Mouse (Mus musculus) embryonic facial prominence, embryonic 14.5 days (tissue): Measurements from ENCODE around the gene Prkab1. TPM values are rescaled to one million over a fixed set of nuclear protein-coding genes. Genes with fewer than 3 reads are reported as not detected.
A peak's percentile ranks its signal among the peaks of the same experiment; 100 is the strongest.

Experiments
- ATAC-seq: fragments of 200-750 bp; cut with Nextera tagmentation; 2 replicates; pipeline ENCODE4 v1.8.0; 2017; ENCODE audit warnings: low read depth, moderate number of reproducible peaks, moderate TSS enrichment
- DNase-seq: peaks from one replicate; pipeline ENCODE4 v3.0.0-alpha.2; 2015; ENCODE audit warnings: low spot score
- H3K27ac ChIP-seq: fragments of 300-500 bp; sonication (generic); replicated peaks from 2 replicates; pipeline ENCODE4 v1.5.1; 2014; ENCODE audit warnings: low read depth, mild to moderate bottlenecking, low read length, moderate library complexity
- H3K27me3 ChIP-seq: fragments of 300-500 bp; sonication (generic); replicated peaks from 2 replicates; pipeline ENCODE4 v1.6.1; 2014; ENCODE audit warnings: low read length; ENCODE audit not compliant: control insufficient read depth, insufficient read depth
- H3K36me3 ChIP-seq: fragments of 300-500 bp; sonication (generic); 2 replicates; pipeline ENCODE4 v1.6.1; 2014; ENCODE audit warnings: low read length, mixed read lengths; ENCODE audit not compliant: control insufficient read depth, insufficient read depth
- H3K4me1 ChIP-seq: fragments of 300-500 bp; sonication (generic); 2 replicates; pipeline ENCODE4 v1.6.1; 2014; ENCODE audit warnings: antibody characterized with exemption, low read length; ENCODE audit not compliant: control insufficient read depth, insufficient read depth
- H3K4me2 ChIP-seq: fragments of 300-500 bp; sonication (generic); 2 replicates; pipeline ENCODE4 v1.6.1; 2014; ENCODE audit warnings: low read depth, mild to moderate bottlenecking, low read length, moderate library complexity, mixed read lengths
- H3K4me3 ChIP-seq: fragments of 300-500 bp; sonication (generic); 2 replicates; pipeline ENCODE4 v1.5.1; 2014; ENCODE audit warnings: low read depth, mild to moderate bottlenecking, low read length
- H3K9ac ChIP-seq: fragments of 300-500 bp; sonication (generic); 2 replicates; pipeline ENCODE4 v1.6.1; 2014; ENCODE audit warnings: low read depth, mild to moderate bottlenecking, low read length, moderate library complexity, mixed read lengths
- H3K9me3 ChIP-seq: fragments of 300-500 bp; sonication (generic); 2 replicates; pipeline ENCODE4 v1.6.1; 2016; ENCODE audit warnings: low read length; ENCODE audit not compliant: control insufficient read depth
- WGBS: fragments of 180-500 bp; shearing (Covaris S2); extraction: QIAGEN DNeasy Blood & Tissue Kit; methylation state at CpG from one replicate; pipeline ENCODE4 v1.1.7; 2014; 5-methylcytosine and 5-hydroxymethylcytosine counted together
- polyA plus RNA-seq: library from polyadenylated mRNA; unstranded; fragments of >200 nt; fragmentation: Nextera tagmentation; extraction: Ambion mirVana; gene quantifications from 2 replicates; pipeline ENCODE4 v1.2.1, GENCODE M21; 2014

Prkab1 gene
- polyA plus RNA-seq, 1 experiment from 2014 or later, result 49.9 TPM

DNA sequence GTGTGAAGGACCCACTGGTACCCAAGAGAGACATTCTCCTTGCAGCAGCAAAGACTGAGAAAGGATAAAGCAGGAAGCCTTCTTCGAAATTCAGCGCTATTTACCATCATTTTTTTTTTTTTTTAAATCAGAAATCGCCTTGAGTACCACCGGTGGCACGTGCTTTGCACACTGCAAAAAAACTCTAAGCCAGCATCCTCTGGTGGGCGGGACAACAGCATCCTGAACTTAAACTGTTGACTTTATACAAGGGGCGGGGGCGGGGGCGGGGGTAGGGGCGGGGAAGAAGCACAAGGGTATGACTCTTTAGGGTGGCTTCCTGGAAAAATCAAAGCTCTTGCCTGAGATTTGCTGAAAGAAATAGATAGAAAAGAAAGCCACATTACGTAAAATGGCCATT, 15.4 kb upstream of the Prkab1 start:
- Histone ChIP-seq H3K27ac (no peak overlapping the region), H3K9ac (no peak overlapping the region), H3K9me3 (no peaks in the 10 kb centered on the region), H3K36me3 (no peaks in the 10 kb centered on the region), H3K4me1 (no peaks in the 10 kb centered on the region), H3K4me3 (peak overlapping the region; percentile 11; the same call in 1 of the 2 replicates), H3K27me3 (no peaks in the 10 kb centered on the region), H3K4me2 (peak overlapping the region; percentile 39)
- DNase-seq (no peak), ATAC-seq (no peak)
- WGBS, result 25% methylated on average over 11 of the region's 11 CpGs

DNA sequence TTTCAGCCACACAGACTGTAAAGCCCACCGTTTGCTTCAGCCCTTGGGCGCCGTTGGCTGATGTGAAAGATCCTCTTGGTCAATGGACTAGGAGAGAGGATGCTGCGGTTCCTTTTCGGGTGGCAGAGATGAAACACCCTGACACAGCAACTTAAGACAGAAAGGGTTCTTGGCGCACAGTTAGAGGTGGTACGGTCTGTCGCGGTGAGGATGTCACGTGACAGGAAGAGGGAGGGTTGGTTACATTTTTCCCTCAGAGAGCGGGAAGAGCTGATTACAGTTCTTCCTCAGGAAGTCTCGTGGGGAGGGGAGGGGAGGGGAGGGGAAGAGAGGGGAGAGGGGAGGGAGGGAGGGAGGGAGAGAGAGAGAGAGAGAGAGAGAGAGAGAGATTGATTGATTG, 13.4 kb upstream of the Prkab1 start:
- no peak overlapping the region for H3K27ac ChIP-seq
- WGBS, result 48% methylated on average over 12 of the region's 12 CpGs
- ATAC-seq, result no peak

DNA sequence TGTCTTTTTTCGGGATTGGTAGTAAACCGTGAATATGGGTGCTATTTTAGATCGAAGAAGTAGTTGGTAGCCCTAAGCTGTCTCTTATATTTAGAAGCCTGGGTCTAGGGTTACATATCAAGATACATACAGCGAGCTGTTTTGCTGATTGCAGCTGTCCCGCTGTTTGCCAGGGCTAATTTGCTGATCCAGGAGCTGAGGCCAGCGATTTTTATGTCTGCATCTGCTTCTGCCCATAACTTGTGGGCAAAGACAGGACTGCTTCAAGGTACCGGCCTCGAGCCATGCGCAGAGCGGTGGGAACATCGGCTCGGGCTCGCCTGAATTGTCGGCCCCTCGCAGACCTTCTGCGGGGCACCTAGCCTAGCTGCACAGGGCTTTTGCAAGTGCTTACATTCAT, 12.2 kb upstream of the Prkab1 start:
- WGBS, result 64% methylated on average over 16 of the region's 16 CpGs
- no peaks in the 10 kb centered on the region for H3K36me3 ChIP-seq
- no peaks in the 10 kb centered on the region for H3K27me3 ChIP-seq
- no peak overlapping the region for H3K9ac ChIP-seq
- H3K9me3 ChIP-seq, result no peaks in the 10 kb centered on the region
- no peak overlapping the region for H3K27ac ChIP-seq
- H3K4me3 ChIP-seq, result no peak overlapping the region
- DNase-seq, result peak; percentile 78
- H3K4me2 ChIP-seq, result 0 out of 2 replicates have a peak overlapping the region, but pooled peaks have one; percentile 3
- peak; percentile 62; the same call in 1 of the 2 replicates for ATAC-seq
- H3K4me1 ChIP-seq, result no peaks in the 10 kb centered on the region

More for the DNA sequence above, 13.4 kb upstream of the Prkab1 start:
- no peak overlapping the region for H3K4me3 ChIP-seq
- no peak for DNase-seq
- no peak overlapping the region for H3K4me2 ChIP-seq
- no peaks in the 10 kb centered on the region for H3K27me3 ChIP-seq
- H3K9me3 ChIP-seq, result no peaks in the 10 kb centered on the region
- no peaks in the 10 kb centered on the region for H3K4me1 ChIP-seq
- no peak overlapping the region for H3K9ac ChIP-seq
- no peaks in the 10 kb centered on the region for H3K36me3 ChIP-seq

DNA sequence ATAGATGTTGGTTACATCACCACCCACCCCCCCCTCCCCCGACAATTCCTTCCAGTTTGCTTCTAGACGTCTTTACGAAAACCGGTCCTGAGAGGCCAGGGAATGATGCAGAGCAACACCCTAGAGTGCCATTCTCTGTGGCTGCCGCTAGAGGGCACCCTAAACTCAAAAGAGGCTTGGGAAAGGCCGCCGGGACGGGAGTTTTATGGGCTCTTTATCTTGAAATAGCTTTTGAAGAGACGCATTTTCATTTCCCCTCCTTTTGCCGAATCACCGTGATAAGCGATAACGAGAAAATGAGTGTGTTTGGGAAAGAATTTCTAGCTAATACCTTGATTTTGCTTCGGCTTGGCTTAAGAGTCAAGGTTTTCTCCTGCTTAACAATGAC, 6.9 kb upstream of the Prkab1 start:
- Histone ChIP-seq H3K9me3 (no peaks in the 10 kb centered on the region), H3K4me3 (no peak overlapping the region), H3K4me2 (peak overlapping the region; percentile 35; the same call in 1 of the 2 replicates), H3K36me3 (no peaks in the 10 kb centered on the region), H3K9ac (no peak overlapping the region), H3K27me3 (no peaks in the 10 kb centered on the region), H3K4me1 (no peaks in the 10 kb centered on the region), H3K27ac (no peak overlapping the region)
- 4% methylated on average over 14 of the region's 14 CpGs for WGBS
- ATAC-seq (no peak), DNase-seq (peak; percentile 83)

DNA sequence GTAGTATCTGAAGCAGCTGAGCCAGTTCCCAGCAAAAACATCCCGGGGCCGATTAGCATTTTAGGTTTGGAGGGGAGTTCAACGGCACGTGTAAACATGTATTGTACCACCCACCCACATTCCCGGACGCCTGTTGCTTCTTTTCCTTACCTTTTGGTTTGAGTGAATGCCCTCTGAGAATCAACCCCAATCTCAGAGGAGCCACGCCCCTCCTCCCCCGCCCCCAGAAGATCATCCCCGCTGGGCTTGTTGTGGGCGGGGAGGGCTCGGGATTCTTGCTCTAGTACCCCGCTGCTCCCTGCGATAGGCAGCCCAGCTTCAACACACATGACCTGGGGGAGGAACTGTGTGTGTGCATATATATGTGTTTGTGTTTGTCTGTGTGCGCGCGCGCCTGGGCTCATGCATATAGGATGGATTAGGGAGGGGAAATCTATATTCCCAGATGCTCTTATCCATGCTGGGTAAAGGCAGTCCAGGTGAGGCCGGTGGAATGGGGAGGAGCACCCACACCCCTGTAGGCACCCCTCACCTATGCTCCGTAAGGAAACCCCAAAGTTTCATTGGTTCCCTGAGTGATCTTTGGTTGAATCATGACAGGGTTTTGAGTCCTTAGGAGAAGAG, 6.4 kb upstream of the Prkab1 start:
- ATAC-seq (peak; percentile 32), DNase-seq (peak; percentile 20)
- 4% methylated on average over 19 of the region's 19 CpGs for WGBS
- Histone ChIP-seq H3K27ac (no peak overlapping the region), H3K4me2 (peak overlapping the region; percentile 35), H3K9me3 (no peaks in the 10 kb centered on the region), H3K4me3 (no peak overlapping the region), H3K36me3 (no peaks in the 10 kb centered on the region), H3K27me3 (no peaks in the 10 kb centered on the region), H3K4me1 (no peaks in the 10 kb centered on the region), H3K9ac (no peak overlapping the region)

DNA sequence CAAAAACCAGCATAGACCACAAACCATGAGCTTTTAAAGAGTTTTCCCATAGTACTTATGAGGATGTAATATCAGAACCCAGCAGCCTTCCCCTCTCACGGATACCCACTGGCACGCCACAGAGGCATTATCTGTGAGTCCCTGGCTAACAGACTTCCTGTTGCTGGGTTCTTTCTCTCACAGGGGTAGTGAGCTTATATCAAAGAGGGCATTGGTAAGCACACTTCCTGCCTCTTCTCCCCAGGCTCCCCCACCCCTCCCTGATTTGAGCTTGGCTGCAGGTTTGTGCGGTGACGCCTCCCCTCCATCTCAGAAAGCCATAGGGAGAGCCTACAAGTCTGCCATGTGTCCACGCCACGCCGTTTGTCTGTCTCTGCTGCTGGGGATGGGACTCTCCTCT, 4.8 kb upstream of the Prkab1 start:
- DNase-seq (no peak), ATAC-seq (no peak)
- no peaks in the 10 kb centered on the region for H3K9me3 ChIP-seq
- no peaks in the 10 kb centered on the region for H3K27me3 ChIP-seq
- H3K4me2 ChIP-seq, result no peak overlapping the region
- H3K4me3 ChIP-seq, result no peak overlapping the region
- no peak overlapping the region for H3K27ac ChIP-seq
- no peaks in the 10 kb centered on the region for H3K36me3 ChIP-seq
- H3K9ac ChIP-seq, result no peak overlapping the region
- WGBS, result 62% methylated on average over 7 of the region's 7 CpGs
- H3K4me1 ChIP-seq, result no peaks in the 10 kb centered on the region

DNA sequence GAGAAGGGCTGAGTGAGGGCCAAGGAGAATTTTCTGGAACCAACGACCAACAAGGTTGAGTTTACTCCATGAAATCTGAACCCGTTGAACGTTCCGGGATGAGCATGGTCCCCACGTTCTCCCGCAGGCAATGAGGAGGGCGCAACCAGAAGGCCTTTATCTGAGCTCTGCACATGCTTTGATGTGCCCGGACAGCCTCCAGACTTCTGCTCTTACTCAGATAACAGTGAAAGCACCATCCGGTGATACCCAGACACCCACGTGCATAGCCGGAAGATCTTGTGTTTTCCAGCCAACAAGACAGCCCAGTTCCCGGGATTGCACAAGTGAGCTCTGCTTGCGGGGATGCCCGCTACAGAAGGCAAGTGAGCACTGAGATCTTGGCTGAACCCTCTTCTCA, 2.3 kb upstream of the Prkab1 start:
- WGBS, result 87% methylated on average over 14 of the region's 14 CpGs

DNA sequence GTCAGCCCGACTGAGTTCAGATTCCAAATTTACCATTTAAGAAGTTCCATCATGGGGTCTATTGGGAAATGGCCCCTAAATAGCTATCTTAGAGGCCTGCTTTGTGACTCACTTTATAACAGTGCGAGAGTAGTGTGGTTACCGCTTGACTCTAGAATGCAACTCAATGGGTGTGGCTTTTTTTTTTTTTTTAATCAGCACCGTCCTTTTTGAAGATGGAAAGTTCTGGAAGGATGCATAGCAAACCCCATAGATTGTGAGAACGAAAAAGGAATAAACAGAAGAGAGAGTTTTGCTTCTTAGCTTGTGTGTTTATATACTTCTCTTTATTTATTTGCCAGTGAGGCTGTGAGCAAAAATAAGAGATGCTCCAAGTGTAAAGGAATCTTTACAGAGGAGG, 1.8 kb upstream of the Prkab1 start:
- Histone ChIP-seq H3K36me3 (peaks cover 12% of the 10 kb centered on the region), H3K9me3 (no peaks in the 10 kb centered on the region), H3K27me3 (no peaks in the 10 kb centered on the region), H3K27ac (no peak overlapping the region), H3K9ac (no peak overlapping the region), H3K4me3 (no peak overlapping the region), H3K4me2 (no peak overlapping the region), H3K4me1 (peaks cover 4% of the 10 kb centered on the region; the same call in 1 of the 2 replicates)
- DNase-seq (no peak), ATAC-seq (no peak)
- WGBS, result 85% methylated on average over 5 of the region's 5 CpGs

More for the DNA sequence above, 2.3 kb upstream of the Prkab1 start:
- H3K9ac ChIP-seq, result no peak overlapping the region
- peaks cover 7% of the 10 kb centered on the region; the same call in 1 of the 2 replicates for H3K36me3 ChIP-seq
- H3K4me1 ChIP-seq, result peaks cover 4% of the 10 kb centered on the region; the same call in 1 of the 2 replicates
- no peak overlapping the region for H3K4me3 ChIP-seq
- H3K9me3 ChIP-seq, result no peaks in the 10 kb centered on the region
- H3K27me3 ChIP-seq, result no peaks in the 10 kb centered on the region
- no peak for ATAC-seq
- DNase-seq, result no peak
- H3K4me2 ChIP-seq, result no peak overlapping the region
- H3K27ac ChIP-seq, result no peak overlapping the region

DNA sequence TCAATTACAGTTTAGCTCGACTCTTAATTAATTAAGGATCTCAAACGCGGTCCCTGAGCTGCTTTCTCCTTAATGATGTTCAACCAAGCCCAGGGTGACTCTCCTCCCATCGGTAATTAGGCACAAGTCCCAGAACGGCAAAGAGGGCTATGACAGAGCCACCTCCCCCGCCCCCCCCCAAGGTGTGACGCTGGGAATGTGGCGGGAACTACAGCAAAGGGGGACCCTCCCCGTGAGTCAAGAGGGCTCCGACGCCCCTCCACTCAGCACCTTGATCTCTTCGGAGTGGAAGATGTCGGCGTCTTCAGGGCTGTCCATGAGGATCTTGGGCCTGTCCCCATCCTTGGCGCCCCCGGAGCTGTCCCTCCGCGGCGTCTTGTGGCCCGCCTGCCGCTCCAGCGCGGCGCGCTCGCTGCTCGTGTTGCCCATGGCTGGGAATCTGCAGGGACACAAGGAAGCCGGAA, 455 bp downstream of the Prkab1 start:
- Histone ChIP-seq H3K27me3 (no peaks in the 10 kb centered on the region), H3K27ac (peak overlapping the region; percentile 86), H3K4me1 (peaks cover 4% of the 10 kb centered on the region; the same call in 1 of the 2 replicates), H3K36me3 (peaks cover 34% of the 10 kb centered on the region), H3K4me2 (peak overlapping the region; percentile 93), H3K4me3 (peak overlapping the region; percentile 89), H3K9ac (peak overlapping the region; percentile 84), H3K9me3 (no peaks in the 10 kb centered on the region)
- WGBS, result under 1% methylated on average over 11 of the region's 28 CpGs
- DNase-seq, result peak; percentile 53
- no peak for ATAC-seq
